37 mouse cellular contexts compared by ENCODE assay signal in genomic region chr3:63509484-63509883, GRCm38 (mm10). TPM values are rescaled to one million over a fixed set of nuclear protein-coding genes. Genes with fewer than 3 reads are reported as not detected.
"Had no signal": no experiment of that assay in that cellular context is flagged by ENCODE, and none has a peak within 500 bp of the region (broad histone marks: within the 10 kb centered on the region; RNA-seq: fewer than 3 reads in every experiment).

No protein-coding gene starts in this region.

- H3K9me3 ChIP-seq: heart, embryonic 10.5 days; heart, embryonic 12.5 days; hindbrain, embryonic 10.5 days; hindbrain, embryonic 12.5 days; limb, embryonic 13.5 days; limb, embryonic 15.5 days; liver, embryonic 12.5 days had no signal

- ATAC-seq: hindbrain, embryonic 16.5 days; inflammation-experienced regulatory T-cells, adult 6 months; liver, embryonic 12.5 days had no signal

- H3K4me3 ChIP-seq: gastrocnemius, adult 2 months; heart, embryonic 10.5 days; heart, embryonic 12.5 days; hindbrain, embryonic 10.5 days; hindbrain, embryonic 12.5 days; limb, embryonic 13.5 days; limb, embryonic 15.5 days; liver, embryonic 12.5 days had no signal

- DNase-seq: gastrocnemius, adult 2 months; gastrocnemius, postnatal 10 days; gastrocnemius, postnatal 25 days; heart, adult 18-20 months; heart, postnatal 10 days; heart, postnatal 4 days; kidney, adult 11 months; kidney, adult 2 months; kidney, postnatal 10 days; kidney, postnatal 25 days; kidney, postnatal 4 days; layer of hippocampus, adult 9-11 months; layer of hippocampus, postnatal 36 days; left cerebral cortex, postnatal 4 days had no signal

- H3K36me3 ChIP-seq: heart, embryonic 10.5 days; heart, embryonic 12.5 days; hindbrain, embryonic 10.5 days; hindbrain, embryonic 12.5 days; limb, embryonic 13.5 days; limb, embryonic 15.5 days; liver, embryonic 12.5 days had no signal

- H3K27me3 ChIP-seq: heart, embryonic 12.5 days; hindbrain, embryonic 12.5 days; limb, embryonic 13.5 days; limb, embryonic 15.5 days; liver, embryonic 12.5 days had no signal

- H3K27ac ChIP-seq: gastrocnemius, adult 2 months; heart, embryonic 10.5 days; hindbrain, embryonic 10.5 days; hindbrain, embryonic 12.5 days; hindbrain, embryonic 14.5 days; limb, embryonic 13.5 days; limb, embryonic 15.5 days; liver, embryonic 12.5 days; liver, embryonic 14.5 days had no signal

- H3K9ac ChIP-seq: heart, embryonic 12.5 days; hindbrain, embryonic 12.5 days; hindbrain, embryonic 14.5 days; limb, embryonic 13.5 days; limb, embryonic 15.5 days; liver, embryonic 12.5 days; liver, embryonic 14.5 days had no signal

- H3K4me2 ChIP-seq: heart, embryonic 12.5 days; hindbrain, embryonic 12.5 days; hindbrain, embryonic 14.5 days; limb, embryonic 13.5 days; limb, embryonic 15.5 days; liver, embryonic 12.5 days had no signal

- H3K4me1 ChIP-seq: heart, embryonic 10.5 days; heart, embryonic 12.5 days; hindbrain, embryonic 10.5 days; hindbrain, embryonic 12.5 days; limb, embryonic 13.5 days; limb, embryonic 15.5 days; liver, embryonic 12.5 days had no signal

RNA-seq across cellular contexts. Expression of gene Gm34302, which starts 25.8 kb away (rescaled TPM):
- total RNA-seq: granulocyte monocyte progenitor cell, adult 5-6 weeks; layer of hippocampus, adult 18-20 months; layer of hippocampus, adult 8-10 months; layer of hippocampus, postnatal 14 days; layer of hippocampus, postnatal 36 days; left cerebral cortex, adult 18-20 months; left cerebral cortex, postnatal 4 days; liver, adult 2 months had no signal
- polyA plus RNA-seq: frontal cortex, adult 2 months; heart, embryonic 12.5 days; heart, embryonic 14.5 days; heart, embryonic 16.5 days; hindbrain, embryonic 10.5 days; hindbrain, embryonic 12.5 days; hindbrain, embryonic 14.5 days; hindbrain, embryonic 16.5 days; inflammation-experienced regulatory T-cells, adult 6 months; kidney, adult 2 months; kidney, embryonic 14.5 days; kidney, embryonic 16.5 days; limb, embryonic 11.5 days; limb, embryonic 13.5 days; liver, adult 2 months; liver, embryonic 12.5 days; liver, embryonic 14.5 days had no signal
